Mouse (Mus musculus): ENCODE results near the gene Chrnb1.

DNA sequence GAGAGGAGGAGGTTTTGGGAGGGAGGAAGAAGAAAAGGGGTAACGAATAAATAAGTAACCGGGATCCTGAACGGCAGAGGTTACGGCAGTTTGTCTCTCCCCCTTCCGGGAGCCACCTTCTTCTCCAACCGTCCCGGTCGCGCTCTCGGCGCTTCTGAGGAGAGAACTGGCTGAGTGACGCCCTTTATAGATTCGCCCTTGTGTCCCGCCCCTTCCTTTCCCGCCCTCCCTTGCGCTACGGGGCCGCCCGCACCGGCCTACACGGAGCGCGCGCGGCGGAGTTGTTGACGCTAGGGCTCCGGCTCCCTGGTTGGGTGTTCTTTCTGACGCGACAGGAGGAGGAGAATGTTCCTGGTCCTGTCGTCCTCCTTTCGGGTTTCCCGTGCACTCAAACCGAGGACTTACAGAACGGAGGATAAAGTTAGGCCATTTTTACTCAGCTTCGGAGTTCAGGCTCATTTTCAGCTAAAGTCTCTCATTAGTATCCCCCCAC, 37.2 kb downstream of the Chrnb1 start, which contains the start of gene Polr2a:
- TF ChIP-seq POLR2A (IDR thresholded peaks at IDR 0.05; ENCODE audit: low read depth, low read length) (peak; percentile 100), CTCF (IDR thresholded peaks at IDR 0.05; ENCODE audit: extremely low read depth, insufficient read length, insufficient replicate concordance, low read depth, low read length) (no peak)
